Mouse (Mus musculus) T-helper 17 cell (primary cell): Measurements from ENCODE around the gene Lmbr1.

ENCODE experiments used
- in situ Hi-C, 2 experiments: fragments of 300-600 bp; cut with MboI, MseI; formaldehyde crosslinking; loops; 1 replicate in 1 of 2; 2 replicates in 1 of 2; pipeline ENCODE4 v1.15.1; 2025; ENCODE audit warnings: high pct_unique_total_duplicates in 2 of 2

Lmbr1 gene

DNA sequence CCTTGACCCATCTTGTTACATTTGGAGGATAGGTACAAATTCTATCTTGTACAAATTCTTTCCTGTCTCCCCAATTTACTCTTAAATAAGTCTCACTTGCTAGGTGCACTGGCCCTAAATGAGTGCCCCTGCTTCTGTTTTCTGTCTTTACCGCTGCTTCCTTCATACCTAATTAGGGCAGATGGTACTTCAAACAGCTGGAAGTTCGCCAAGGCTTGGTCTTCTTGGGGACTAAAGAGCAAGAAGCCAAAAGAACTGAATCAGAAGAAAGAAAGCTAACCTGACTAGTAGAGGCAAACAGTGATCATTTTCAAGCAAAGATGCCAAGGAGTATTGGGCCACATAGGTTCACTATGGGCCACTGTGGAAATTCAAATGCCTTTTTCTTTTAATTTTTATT lies 104.8 kb downstream of the Lmbr1 start:
- in situ Hi-C loops, result no loop called here

DNA sequence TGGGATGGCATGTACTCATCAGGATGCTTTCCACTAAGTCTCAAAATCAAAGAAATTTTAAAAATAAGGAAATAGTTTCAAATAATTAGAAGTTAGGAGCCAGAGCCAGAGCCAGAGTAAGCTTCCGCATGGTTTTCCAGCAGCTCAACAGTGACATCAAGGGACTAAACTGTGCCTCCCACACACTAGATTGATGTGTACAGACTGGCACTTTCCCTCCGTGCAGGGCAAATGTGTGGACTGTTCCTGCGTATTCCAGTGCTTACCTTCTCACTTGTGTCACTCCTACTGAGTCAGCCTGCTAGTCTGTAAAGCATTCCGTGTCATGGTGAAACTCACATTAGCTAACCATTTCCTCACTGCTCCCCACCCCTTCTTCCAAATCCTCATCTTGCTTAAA lies 107.3 kb downstream of the Lmbr1 start:
- in situ Hi-C loops, result no loop called here

DNA sequence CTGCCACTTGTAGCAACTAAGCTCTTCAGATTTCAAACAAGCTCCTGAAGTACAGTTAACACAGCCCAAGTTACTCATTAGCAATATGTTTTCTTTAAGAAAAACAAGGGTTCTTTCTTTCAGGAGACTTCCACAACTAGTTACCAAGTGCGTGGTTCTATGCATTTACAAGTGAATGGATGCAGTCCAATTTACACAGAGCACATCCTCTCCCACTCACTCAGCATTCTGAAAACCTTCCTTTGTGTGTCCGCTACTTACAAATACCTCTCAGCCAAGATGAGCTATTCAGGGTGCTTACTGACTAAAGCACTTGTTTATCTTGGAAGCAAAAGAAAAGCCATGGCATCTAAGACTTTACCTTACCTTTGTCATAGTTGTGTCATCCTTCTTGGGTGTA lies 124.3 kb downstream of the Lmbr1 start:
- in situ Hi-C loops, result no loop called here

DNA sequence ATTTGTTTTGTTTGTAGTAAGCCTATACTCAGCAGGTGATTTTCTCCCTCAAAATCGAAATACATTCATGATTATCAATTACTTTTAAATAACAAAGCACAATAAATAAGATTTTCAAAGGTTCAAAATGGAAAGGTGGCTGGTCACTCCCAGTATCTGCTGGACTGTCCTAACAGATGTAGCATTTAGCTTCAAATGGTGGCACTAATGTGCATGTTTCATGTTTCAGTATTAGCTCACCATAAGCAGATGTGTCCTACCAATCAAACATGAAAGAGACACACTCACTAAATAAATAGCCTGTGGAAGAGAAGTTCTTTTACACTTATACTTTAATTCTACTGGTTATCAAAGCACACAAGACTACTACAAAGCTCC lies 126.7 kb downstream of the Lmbr1 start:
- in situ Hi-C loops, result no loop called here

DNA sequence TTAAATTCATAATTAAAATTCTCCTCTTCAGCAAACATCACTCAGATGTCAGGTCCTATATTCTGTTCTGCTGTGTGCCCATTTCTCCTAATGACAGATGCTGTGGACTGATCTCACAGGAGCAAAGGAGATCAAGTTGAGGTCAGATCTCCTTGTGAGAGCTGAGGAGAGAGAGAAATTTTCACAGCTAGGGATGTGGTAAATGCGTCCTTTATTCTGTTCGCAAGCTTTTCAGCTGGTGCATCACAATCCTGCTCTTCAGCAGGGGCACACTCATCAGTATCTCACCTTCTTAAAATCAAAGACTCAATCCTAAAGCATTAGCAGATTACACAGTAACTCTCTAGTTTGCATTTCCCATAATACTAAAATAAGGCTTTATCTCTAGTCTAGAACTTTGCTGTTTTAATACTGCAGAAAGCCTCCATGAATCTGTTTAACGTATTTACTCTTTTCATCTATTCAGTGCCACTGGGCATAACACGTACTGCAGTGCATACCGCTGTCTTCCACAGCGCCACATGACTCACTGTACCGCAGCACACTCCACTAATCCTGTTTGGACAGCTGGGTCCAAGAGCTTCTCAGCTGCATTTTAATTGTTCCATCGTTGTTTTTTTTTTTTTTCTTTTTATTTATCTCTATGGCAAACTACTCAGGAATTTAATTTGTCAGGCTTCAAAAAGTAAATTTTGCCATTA lies 127.2 kb downstream of the Lmbr1 start:
- in situ Hi-C loops, result no loop called here

DNA sequence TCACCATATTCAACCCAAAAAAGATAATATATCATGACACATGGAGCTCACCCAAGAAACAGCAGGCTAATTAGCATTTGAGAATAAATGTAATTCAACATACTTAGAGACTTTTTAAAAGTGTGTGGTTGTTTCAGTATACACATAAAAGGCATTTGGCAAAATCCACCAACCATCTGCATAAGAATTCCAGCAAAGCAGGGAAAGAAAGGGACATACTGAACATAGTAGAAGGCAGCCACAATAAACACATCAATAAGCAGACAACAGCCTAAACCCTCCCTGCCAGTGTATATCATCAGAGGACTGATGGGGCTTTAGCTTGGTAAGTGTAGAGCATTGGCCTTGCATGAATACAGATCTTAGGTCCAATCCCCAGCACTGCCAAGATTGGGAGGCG lies 133.4 kb downstream of the Lmbr1 start:
- in situ Hi-C loops, result no loop called here

DNA sequence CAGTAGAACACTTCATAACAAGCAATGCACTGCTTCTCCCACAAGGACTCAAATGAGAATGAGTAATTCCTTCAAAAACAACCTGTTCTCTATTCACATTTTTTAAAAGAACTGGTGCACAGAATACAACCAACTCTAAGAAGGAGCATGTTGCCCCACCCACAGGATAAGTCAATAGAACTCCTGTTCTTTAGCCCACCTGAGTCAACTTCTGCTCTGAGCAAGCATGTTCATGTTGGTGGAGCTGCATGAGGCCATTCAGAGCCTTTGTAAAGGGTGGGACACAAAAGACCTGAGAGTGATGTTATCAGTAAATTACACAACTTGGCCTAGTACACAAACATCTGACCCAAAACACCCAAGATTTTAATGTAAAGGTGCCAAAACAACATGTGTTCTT lies 139.8 kb downstream of the Lmbr1 start:
- in situ Hi-C loops, result loop anchor here in 1 of 2 experiments (10.0 kb wide), 1 partner anchor 1376 kb away; no protein-coding TSS in a partner anchor

DNA sequence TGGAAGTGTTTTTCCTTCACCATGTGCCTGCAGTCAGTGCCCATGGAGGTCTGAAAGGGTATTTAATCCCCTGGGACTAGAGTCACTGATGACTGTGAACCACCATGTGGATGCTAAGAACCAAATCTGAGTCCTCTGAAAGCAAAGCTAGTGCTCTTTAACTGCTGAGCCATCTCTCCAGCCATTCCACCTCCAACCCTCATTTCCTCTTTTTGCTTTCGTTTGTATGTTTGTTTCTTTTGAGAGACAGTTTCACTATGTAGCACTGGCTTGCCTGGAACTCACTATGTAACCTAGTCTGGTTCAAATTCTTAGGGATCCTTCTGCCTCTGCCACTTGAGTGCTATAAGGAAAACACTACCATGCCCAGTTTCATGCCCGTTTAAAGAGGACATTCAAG lies 147.7 kb downstream of the Lmbr1 start:
- in situ Hi-C loops, result loop anchor here in 1 of 2 experiments (10.0 kb wide), 1 partner anchor 1384 kb away; no protein-coding TSS in a partner anchor

DNA sequence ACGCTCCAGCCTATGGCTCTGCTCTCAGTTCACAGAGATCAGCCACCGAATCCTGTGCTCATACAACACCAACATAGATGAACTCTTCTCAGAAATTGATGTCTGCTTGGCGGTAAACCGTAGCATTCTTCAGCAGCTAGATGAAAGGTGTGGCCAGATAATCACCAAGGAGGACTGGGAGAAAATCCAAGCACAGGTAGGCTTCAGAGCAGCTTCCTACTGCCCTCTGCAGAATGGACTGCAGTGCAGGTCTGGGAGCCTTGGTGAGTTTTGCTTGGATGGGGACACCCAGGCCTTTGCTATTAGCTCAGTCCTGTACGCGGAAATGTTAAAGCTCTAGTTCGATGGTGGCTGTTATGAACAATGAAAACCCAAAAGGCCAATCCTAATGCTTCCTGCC lies 154.1 kb downstream of the Lmbr1 start:
- in situ Hi-C loops, result no loop called here

DNA sequence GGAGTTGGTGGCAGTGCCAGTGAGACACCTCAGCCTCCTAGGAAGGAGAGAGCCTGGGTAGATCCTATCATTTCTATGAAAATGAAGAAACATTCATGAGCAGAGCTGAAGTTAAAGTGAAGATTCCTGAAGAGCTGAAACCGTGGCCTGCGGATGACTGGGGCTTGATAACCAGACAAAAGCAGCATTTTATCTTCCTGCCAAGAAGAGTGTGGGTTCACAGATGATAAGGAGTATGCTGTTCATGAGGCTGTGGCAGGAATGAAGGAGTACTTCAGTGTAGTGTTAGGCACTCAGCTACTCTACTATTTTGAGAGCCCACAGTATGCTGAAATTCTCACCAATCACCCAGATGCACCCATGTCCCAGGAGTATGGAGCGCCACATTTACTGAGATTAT lies 160.2 kb downstream of the Lmbr1 start:
- in situ Hi-C loops, result no loop called here

DNA sequence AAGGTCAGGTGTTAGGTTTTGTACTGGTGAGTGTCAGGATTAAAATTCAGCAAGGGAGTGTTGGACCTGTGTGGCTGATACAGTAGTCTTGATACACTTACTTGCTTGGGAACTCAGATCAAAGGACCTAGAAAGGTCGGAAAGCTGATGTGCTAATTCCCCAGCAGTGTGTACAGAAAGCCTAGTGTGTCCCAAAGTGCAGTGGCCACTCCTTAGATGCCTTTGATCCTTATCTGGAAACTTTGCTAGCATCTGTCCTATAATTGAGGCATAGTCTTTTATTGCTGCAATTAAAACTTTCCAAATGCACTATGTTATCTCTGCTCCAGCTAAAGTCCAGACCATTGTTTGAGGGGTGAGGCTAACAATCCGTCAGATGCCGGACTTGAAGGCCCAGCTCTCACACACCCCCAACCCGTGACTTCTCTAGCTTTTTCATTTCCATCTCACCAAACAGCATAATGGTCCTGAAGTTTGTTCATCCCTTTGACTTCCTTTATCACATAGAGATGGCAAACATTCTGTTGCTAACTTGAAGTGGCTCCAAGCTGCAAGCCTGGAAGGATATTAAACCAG lies 166.1 kb downstream of the Lmbr1 start:
- in situ Hi-C loops, result no loop called here

DNA sequence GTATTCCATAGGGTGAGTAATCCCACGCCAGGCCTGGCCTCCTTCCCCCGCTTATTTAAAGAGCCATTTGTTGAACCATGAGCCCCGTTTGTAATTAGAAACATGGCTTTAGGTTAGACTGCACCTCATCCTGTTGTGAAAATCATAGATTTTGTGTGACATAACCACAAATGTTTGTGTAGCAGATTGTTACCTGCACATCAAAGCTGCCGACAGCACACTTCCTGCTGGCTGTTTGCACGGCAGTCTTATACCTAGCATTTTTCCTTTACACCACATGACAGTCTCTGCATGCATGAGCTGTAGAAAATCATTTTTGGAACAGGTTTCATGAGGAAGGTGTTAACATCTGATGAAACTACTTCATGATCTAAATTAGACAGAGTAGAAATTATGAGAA lies 172.5 kb downstream of the Lmbr1 start:
- in situ Hi-C loops, result no loop called here

DNA sequence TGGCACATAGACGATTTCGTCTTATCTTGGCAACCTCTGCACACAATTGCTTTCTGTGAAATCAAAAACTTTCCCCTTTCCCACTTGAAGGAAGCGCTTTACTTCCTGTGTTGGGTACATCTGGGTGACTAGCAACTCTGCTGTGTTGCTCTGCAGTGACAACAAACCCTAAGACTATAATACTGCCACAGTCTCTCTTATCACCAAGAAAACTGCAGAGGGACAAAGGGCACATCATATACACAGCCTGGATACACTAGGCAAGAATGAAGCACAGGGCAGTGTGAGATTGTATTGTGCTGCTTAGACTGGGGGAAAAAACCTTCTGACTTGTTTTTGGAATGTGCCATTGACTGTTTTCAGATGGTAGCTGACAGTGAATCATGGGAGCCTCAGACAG lies 178.3 kb downstream of the Lmbr1 start:
- in situ Hi-C loops, result loop anchor here in 1 of 2 experiments (10.0 kb wide), 1 partner anchor 895 kb away; no protein-coding TSS in a partner anchor

DNA sequence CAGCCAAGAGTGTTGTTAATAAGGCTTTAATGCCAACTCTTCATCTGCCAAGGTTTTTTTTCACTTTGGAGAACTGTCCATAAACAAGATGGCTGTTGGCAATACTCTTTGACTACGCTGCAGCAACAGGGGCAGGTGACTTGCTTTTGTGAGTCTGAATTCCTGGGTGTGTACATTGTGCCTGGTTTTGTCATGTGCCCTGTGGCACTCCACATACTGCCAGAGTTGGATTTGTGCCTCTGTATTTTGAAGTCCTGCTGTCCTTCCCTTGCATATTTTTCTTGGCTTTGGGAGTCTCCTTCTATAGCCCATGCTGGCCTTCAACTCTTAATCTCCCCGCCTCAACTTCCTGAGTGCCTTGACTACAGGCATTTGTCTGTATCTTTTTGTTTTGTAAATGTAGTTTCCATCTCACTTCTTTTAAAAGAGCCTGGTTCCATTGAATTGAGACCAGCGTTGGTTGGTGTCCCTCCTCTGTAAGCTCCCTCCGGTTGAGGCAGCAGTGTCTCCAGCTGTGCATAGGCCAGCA lies 179.2 kb downstream of the Lmbr1 start:
- in situ Hi-C loops, result loop anchor here in 1 of 2 experiments (10.0 kb wide), 1 partner anchor 894 kb away; no protein-coding TSS in a partner anchor

DNA sequence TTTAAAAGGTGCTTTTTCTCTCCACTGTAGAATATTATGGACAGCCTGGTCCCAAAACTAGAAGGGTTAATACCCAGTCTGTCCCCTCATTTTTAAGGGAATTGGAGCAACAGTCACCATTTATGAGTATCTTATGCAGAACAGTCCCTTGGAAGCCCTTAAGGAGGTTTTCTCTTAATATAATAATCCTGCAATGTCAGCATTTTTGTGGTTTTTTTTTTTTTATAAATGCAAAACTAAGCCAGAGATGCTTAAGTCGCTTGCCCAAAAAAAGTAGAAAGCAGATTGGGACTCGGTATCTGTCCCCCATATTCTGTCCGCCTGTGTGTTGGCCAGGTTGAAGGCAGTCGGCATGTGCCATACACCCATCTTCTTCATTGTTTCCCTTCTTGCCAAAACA lies 181.0 kb downstream of the Lmbr1 start:
- in situ Hi-C loops, result loop anchor here in 1 of 2 experiments (10.0 kb wide), 1 partner anchor 892 kb away; no protein-coding TSS in a partner anchor

DNA sequence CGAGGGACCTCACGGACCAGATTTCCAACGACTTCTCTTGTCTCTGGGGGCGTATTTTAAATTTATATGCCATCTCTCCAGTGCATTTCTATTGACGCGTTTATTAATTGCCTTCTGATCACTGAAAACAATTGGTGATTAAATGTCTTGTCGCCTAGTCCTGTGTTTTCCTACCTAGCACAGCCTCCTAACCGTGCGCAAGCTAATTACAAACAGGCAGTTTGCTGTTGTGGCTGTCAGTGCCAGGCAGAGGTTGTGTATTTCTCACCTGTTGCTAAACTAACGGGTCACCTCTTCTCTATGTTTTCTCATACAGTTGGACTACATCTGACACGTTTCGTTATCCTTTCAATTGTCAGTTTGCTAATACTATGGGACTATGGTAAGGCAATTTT lies 181.9 kb downstream of the Lmbr1 start:
- in situ Hi-C loops, result loop anchor here in 1 of 2 experiments (10.0 kb wide), 1 partner anchor 891 kb away; no protein-coding TSS in a partner anchor

DNA sequence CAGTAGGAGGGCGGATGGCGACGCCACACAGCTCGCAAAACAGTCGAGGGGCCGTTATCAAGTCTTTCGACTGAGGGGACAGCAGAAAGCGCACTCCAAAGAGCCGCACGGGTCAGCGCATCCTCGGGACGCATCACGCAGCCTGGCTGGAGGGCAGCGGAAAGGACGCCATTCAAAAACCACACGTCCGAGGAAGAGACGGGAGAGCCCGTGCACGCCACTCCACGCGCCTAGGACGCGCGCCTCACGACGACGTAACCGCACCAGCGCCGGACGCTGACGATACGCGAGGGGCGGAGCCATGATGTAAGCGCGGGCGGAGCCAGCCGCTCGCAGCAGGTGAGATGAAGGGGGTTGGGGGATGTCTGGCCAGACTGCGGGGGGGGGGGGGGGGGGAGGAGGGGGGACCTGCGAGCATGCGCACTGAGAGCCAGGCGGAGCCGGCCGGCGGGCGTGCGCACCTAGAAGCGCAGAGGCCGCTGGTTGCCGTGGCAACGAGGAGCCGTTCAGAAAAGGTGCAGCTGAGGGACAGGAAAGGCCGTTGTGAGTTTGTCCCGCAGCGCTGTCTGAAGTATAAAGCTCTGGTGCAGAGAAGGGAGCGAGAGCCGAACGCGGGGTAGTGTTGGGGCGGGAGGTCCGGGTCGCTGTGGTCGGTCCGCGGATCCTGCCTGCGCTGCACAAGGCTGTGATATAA lies 182.5 kb downstream of the Lmbr1 start, which contains the start of gene Rnf32:
Rnf32 (plus strand) TSS at position 423 of the 694 bp plus-strand sequence.
- in situ Hi-C loops, result loop anchor here in 1 of 2 experiments (10.0 kb wide), 1 partner anchor 891 kb away; no protein-coding TSS in a partner anchor

DNA sequence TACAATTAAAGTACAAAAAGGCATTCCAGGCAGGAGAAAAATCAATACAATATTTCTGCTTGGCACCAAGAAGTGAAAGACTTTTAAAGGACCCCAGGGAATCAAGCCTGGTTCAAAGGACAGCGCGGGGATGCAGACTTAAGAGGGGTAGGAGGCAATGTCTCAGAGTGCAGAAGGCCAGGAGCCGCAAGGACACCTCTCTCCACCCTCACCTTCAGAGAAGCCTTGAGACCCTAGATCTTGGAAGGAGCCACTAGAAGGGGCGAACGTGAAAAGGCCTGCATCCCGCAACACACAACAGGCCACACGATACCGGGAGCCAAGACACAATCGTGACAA lies 183.0 kb downstream of the Lmbr1 start:
- in situ Hi-C loops, result loop anchor here in 1 of 2 experiments (10.0 kb wide), 1 partner anchor 890 kb away; no protein-coding TSS in a partner anchor

DNA sequence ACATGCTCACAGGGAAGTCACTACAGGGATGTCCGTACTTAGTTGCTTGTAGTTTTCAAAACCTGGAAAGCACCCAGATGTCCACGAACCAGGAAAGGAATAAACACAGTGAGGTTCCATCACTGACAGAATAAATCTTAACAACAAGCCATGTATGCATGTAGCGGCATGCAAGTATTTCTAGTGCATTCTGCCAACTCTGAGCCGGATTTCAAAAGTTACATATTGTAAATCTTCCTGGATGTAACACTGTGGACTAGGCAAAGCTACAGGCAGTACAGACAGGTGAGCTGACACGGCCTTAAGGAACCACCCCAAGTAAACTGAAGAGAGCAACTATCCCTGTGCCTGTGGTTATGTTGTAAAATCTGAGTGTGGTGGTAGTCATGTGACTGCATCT lies 191.4 kb downstream of the Lmbr1 start:
- in situ Hi-C loops, result no loop called here
